Mouse (Mus musculus) kidney, adult 2 months (tissue): Measurements from ENCODE around the gene Plcg1.

Source experiments
- CTCF ChIP-seq: fragments of 200-500 bp; conservative IDR thresholded peaks from 2 replicates; pipeline ENCODE4 v1.5.1; 2011; ENCODE audit warnings: low read depth, mild to moderate bottlenecking, control low read depth, low read length, moderate library complexity, mixed read lengths; ENCODE audit not compliant: insufficient read depth, insufficient read length
- POLR2A ChIP-seq: fragments of 200-500 bp; IDR thresholded peaks from one replicate; pipeline ENCODE4 v1.6.1; 2011; ENCODE audit warnings: low read depth, low read length, control low read depth

DNA sequence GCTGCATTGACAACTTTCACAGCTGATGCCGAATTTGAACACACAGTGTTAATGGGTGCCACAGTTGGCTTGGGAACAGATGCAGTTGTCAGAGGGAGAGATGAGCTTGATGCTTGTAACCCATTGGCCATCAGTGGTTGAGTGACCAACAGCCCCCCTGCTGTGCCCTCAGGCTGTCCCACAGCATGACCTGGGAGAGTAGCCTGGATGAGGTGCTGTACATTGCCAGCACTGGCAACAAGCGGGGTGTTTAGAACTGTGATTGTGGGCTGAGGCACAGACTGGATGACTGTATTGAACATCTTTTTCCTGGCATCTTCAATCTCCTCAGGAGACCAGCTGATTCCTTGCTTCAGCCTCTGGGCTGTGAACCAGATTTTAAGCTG, 49.7 kb downstream of the Plcg1 start:
- TF ChIP-seq CTCF: no peak
- no peak for TF ChIP-seq POLR2A
